Mouse (Mus musculus): ENCODE data around the gene Insig1. TPM values are rescaled to one million over a fixed set of nuclear protein-coding genes. Genes with fewer than 3 reads are reported as not detected.
A peak's percentile ranks its signal among the peaks of the same experiment; 100 is the strongest.

Insig1 gene
- 34.3 and 37.8 TPM in 2 replicates for polyA plus RNA-seq (2016; fragmentation: Nextera tagmentation; extraction: Ambion mirVana)

DNA sequence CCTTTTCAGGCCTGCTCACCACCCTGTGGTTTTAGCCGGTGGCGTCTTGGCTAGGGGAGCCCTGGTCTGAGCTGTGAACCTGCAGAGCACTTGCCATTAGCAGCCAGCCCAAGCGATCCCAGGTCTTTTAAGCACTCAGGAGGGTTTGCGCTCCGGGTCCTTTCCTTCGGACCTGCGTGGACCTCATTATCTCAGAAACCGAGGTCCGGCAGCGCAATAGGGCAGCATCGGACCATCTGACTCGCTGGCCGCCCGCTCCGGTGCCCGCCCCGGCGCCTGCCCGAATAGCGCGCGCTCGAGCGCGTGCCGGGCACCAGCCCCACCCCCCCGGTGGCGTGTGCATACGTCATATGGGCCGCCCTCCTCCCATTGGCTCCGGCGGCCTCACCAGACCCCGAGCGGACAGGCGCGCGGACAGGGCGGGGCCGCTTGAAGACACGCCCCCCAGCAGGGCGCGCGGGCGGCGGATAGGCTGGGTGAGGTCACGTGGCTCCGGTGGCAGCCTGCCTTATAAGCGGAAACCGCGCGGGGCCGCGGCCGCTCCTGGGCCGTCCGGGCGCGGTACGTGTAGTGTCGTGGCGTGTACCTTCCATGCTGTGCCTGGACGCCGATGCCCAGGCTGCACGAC lies at the start of gene Insig1:
TSS of gene Insig1 (plus strand) at position 536 of the 628 bp plus-strand sequence.
- H3K4me3 ChIP-seq, result peak within 1 kb of the TSS; percentile 90
- H3K9ac ChIP-seq, result peak within 1 kb of the TSS; percentile 89
- no peaks in the 10 kb centered on the region for H3K9me3 ChIP-seq (replicated peaks)
- H3K27ac ChIP-seq (ENCODE audit: poor library complexity, severe bottlenecking), result peak within 1 kb of the TSS; percentile 96
- no peaks in the 10 kb centered on the region for H3K27me3 ChIP-seq (replicated peaks)
- H3K4me1 ChIP-seq (replicated peaks), result peaks cover 35% of the 10 kb centered on the region
- H3K36me3 ChIP-seq, result peaks cover 28% of the 10 kb centered on the region
- WGBS, result under 1% methylated on average over 64 of the region's 64 CpGs
- peak; percentile 98 for ATAC-seq (ENCODE audit: insufficient number of reproducible peaks, low FRiP score)
- H3K4me2 ChIP-seq, result peak within 1 kb of the TSS; percentile 83

- WGBS, result 26% methylated on average over 2 of the region's 2 CpGs
These were observed 47.7 kb upstream of the Insig1 start for GRCm38 (mm10) chr5:28023452-28023851.

GRCm38 (mm10) chr5:28031577-28032236 lies 39.5 kb upstream of the Insig1 start:
- no peak for ATAC-seq (ENCODE audit: insufficient number of reproducible peaks, low FRiP score)
- Histone ChIP-seq H3K9ac (no peak overlapping the region), H3K4me1 (replicated peaks) (peaks cover 3% of the 10 kb centered on the region), H3K27ac (ENCODE audit: poor library complexity, severe bottlenecking) (no peak overlapping the region), H3K4me3 (no peak overlapping the region), H3K9me3 (replicated peaks) (no peaks in the 10 kb centered on the region), H3K36me3 (no peaks in the 10 kb centered on the region), H3K27me3 (replicated peaks) (0 out of 2 replicates have a peak, but pooled peaks cover 7% of the 10 kb centered on the region), H3K4me2 (no peak overlapping the region)
- WGBS, result 79% methylated on average over 3 of the region's 3 CpGs

More at GRCm38 (mm10) chr5:28023452-28023851, 47.7 kb upstream of the Insig1 start:
- no peak overlapping the region for H3K4me3 ChIP-seq
- no peak overlapping the region for H3K27ac ChIP-seq (ENCODE audit: poor library complexity, severe bottlenecking)
- no peak overlapping the region for H3K9ac ChIP-seq
- no peaks in the 10 kb centered on the region for H3K9me3 ChIP-seq (replicated peaks)
- no peaks in the 10 kb centered on the region for H3K36me3 ChIP-seq
- no peak overlapping the region for H3K4me2 ChIP-seq
- H3K4me1 ChIP-seq (replicated peaks), result no peaks in the 10 kb centered on the region
- no peak for ATAC-seq (ENCODE audit: insufficient number of reproducible peaks, low FRiP score)
- no peaks in the 10 kb centered on the region for H3K27me3 ChIP-seq (replicated peaks)

DNA sequence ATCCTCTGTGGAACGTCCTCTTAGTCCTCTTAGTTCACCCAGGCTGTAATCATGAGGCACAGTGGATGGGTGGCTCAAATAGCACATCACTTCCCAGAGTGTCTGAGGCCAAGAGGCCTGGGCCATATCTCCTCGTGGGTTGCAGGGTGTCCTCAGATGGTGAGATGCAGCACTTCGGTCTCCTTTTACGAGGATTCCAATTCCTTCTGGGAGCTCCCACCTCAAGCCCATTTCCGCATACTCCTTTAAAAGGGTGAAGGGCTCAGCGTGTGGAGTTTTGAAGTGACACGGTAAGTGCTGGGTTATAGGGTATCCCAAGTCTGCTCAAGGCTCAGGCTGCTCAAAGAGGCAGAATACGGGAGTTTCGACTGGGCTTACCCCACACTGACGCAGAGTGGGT lies 38.3 kb upstream of the Insig1 start:
- H3K27ac ChIP-seq (ENCODE audit: poor library complexity, severe bottlenecking), result no peak overlapping the region
- no peaks in the 10 kb centered on the region for H3K36me3 ChIP-seq
- peaks cover 15% of the 10 kb centered on the region for H3K4me1 ChIP-seq (replicated peaks)
- H3K27me3 ChIP-seq (replicated peaks), result 0 out of 2 replicates have a peak, but pooled peaks cover 7% of the 10 kb centered on the region
- ATAC-seq (ENCODE audit: insufficient number of reproducible peaks, low FRiP score), result no peak
- no peak overlapping the region for H3K9ac ChIP-seq
- H3K9me3 ChIP-seq (replicated peaks), result no peaks in the 10 kb centered on the region
- H3K4me2 ChIP-seq, result no peak overlapping the region
- H3K4me3 ChIP-seq, result no peak overlapping the region
- WGBS, result 73% methylated on average over 10 of the region's 10 CpGs

DNA sequence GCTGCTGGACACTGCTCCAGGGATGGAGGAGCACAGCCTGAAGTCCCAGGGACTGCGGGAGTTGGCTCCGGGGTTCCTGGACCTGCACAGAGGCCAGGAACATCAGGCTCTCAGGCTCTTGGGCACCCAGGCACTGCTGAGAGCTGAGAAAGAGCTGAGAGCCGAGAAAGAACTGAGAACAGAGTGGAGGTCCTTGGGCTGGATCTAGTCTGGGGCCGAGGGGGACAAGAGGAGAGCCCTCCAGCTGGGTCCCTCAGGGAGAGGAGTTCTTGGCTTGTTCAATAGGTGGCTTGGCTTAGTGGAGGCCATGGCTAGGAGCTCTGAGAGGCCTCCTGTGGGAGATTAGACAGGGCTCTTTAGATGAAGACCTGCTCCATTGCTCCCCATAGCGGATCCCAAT lies 37.9 kb upstream of the Insig1 start:
- Histone ChIP-seq H3K4me1 (replicated peaks) (peaks cover 19% of the 10 kb centered on the region), H3K27ac (ENCODE audit: poor library complexity, severe bottlenecking) (no peak overlapping the region), H3K36me3 (no peaks in the 10 kb centered on the region), H3K9ac (no peak overlapping the region), H3K27me3 (replicated peaks) (0 out of 2 replicates have a peak, but pooled peaks cover 7% of the 10 kb centered on the region), H3K9me3 (replicated peaks) (no peaks in the 10 kb centered on the region), H3K4me3 (no peak overlapping the region), H3K4me2 (no peak overlapping the region)
- ATAC-seq (ENCODE audit: insufficient number of reproducible peaks, low FRiP score), result no peak
- 75% methylated on average over 5 of the region's 5 CpGs for WGBS

GRCm38 (mm10) chr5:28033826-28034225 lies 37.3 kb upstream of the Insig1 start:
- no peak for ATAC-seq (ENCODE audit: insufficient number of reproducible peaks, low FRiP score)
- H3K27ac ChIP-seq (ENCODE audit: poor library complexity, severe bottlenecking), result no peak overlapping the region
- 76% methylated on average over 5 of the region's 5 CpGs for WGBS
- no peak overlapping the region for H3K9ac ChIP-seq
- H3K4me2 ChIP-seq, result no peak overlapping the region
- no peaks in the 10 kb centered on the region for H3K9me3 ChIP-seq (replicated peaks)
- H3K27me3 ChIP-seq (replicated peaks), result 0 out of 2 replicates have a peak, but pooled peaks cover 7% of the 10 kb centered on the region
- H3K4me3 ChIP-seq, result no peak overlapping the region
- H3K36me3 ChIP-seq, result no peaks in the 10 kb centered on the region
- H3K4me1 ChIP-seq (replicated peaks), result peaks cover 23% of the 10 kb centered on the region

- no peak overlapping the region for H3K4me3 ChIP-seq
- no peak overlapping the region for H3K4me2 ChIP-seq
- WGBS, result 78% methylated on average over 1 of the region's 1 CpGs
These were observed 35.2 kb upstream of the Insig1 start for GRCm38 (mm10) chr5:28036011-28036410.

GRCm38 (mm10) chr5:28036518-28036917 lies 34.6 kb upstream of the Insig1 start:
- peak overlapping the region; percentile 72 for H3K27ac ChIP-seq (ENCODE audit: poor library complexity, severe bottlenecking)
- peaks cover 23% of the 10 kb centered on the region for H3K4me1 ChIP-seq (replicated peaks)
- H3K4me3 ChIP-seq, result no peak overlapping the region
- H3K9me3 ChIP-seq (replicated peaks), result no peaks in the 10 kb centered on the region
- H3K36me3 ChIP-seq, result no peaks in the 10 kb centered on the region
- 0 out of 2 replicates have a peak overlapping the region, but pooled peaks have one; percentile 14 for H3K4me2 ChIP-seq
- no peak overlapping the region for H3K9ac ChIP-seq
- no peak for ATAC-seq (ENCODE audit: insufficient number of reproducible peaks, low FRiP score)
- 96% methylated on average over 1 of the region's 1 CpGs for WGBS
- H3K27me3 ChIP-seq (replicated peaks), result 0 out of 2 replicates have a peak, but pooled peaks cover 7% of the 10 kb centered on the region

More at GRCm38 (mm10) chr5:28036011-28036410, 35.2 kb upstream of the Insig1 start:
- Histone ChIP-seq H3K27me3 (replicated peaks) (0 out of 2 replicates have a peak, but pooled peaks cover 7% of the 10 kb centered on the region), H3K36me3 (no peaks in the 10 kb centered on the region), H3K27ac (ENCODE audit: poor library complexity, severe bottlenecking) (no peak overlapping the region), H3K9me3 (replicated peaks) (no peaks in the 10 kb centered on the region), H3K4me1 (replicated peaks) (peaks cover 23% of the 10 kb centered on the region), H3K9ac (no peak overlapping the region)
- ATAC-seq (ENCODE audit: insufficient number of reproducible peaks, low FRiP score), result no peak

GRCm38 (mm10) chr5:28037172-28037591 lies 34.0 kb upstream of the Insig1 start:
- peak overlapping the region; percentile 72 for H3K27ac ChIP-seq (ENCODE audit: poor library complexity, severe bottlenecking)
- 0 out of 2 replicates have a peak, but pooled peaks cover 7% of the 10 kb centered on the region for H3K27me3 ChIP-seq (replicated peaks)
- H3K36me3 ChIP-seq, result no peaks in the 10 kb centered on the region
- 3% methylated on average over 3 of the region's 3 CpGs for WGBS
- H3K4me3 ChIP-seq, result no peak overlapping the region
- peaks cover 23% of the 10 kb centered on the region for H3K4me1 ChIP-seq (replicated peaks)
- peak overlapping the region; percentile 14; the same call in 1 of the 2 replicates for H3K4me2 ChIP-seq
- H3K9me3 ChIP-seq (replicated peaks), result no peaks in the 10 kb centered on the region
- peak; percentile 82 for ATAC-seq (ENCODE audit: insufficient number of reproducible peaks, low FRiP score)
- no peak overlapping the region for H3K9ac ChIP-seq

- no peak for ATAC-seq (ENCODE audit: insufficient number of reproducible peaks, low FRiP score)
- Histone ChIP-seq H3K4me3 (no peak overlapping the region), H3K9me3 (replicated peaks) (no peaks in the 10 kb centered on the region), H3K36me3 (no peaks in the 10 kb centered on the region), H3K4me1 (replicated peaks) (peaks cover 24% of the 10 kb centered on the region), H3K4me2 (peak overlapping the region; percentile 17; the same call in 1 of the 2 replicates), H3K27ac (ENCODE audit: poor library complexity, severe bottlenecking) (peak overlapping the region; percentile 72), H3K27me3 (replicated peaks) (0 out of 2 replicates have a peak, but pooled peaks cover 7% of the 10 kb centered on the region), H3K9ac (no peak overlapping the region; the same call in 1 of the 2 replicates)
- 39% methylated on average over 5 of the region's 5 CpGs for WGBS
These were observed 33.5 kb upstream of the Insig1 start for GRCm38 (mm10) chr5:28037639-28038038.

DNA sequence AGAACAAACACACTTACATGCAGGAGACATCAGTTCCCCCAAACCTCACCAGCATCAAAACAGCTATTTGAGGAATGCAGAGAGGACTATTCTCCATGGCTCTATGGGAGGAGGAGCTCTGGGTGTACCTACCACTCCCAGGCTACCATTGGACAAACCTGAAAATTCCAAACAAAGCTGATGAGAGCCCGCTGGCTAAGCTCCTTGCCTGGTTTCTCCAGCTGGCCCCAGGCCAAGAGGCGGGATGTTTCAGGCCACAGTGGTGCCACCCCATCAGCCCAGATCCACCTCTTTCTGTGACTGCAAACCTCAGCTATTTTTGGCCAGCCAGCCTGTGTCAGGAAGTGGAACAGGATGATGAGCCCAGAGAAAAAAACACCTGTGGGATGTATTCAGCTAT lies 33.0 kb upstream of the Insig1 start:
- Histone ChIP-seq H3K9me3 (replicated peaks) (no peaks in the 10 kb centered on the region), H3K4me3 (no peak overlapping the region), H3K27ac (ENCODE audit: poor library complexity, severe bottlenecking) (peak overlapping the region; percentile 72; the same call in 1 of the 2 replicates), H3K4me1 (replicated peaks) (peaks cover 27% of the 10 kb centered on the region), H3K4me2 (peak overlapping the region; percentile 17; the same call in 1 of the 2 replicates), H3K27me3 (replicated peaks) (0 out of 2 replicates have a peak, but pooled peaks cover 3% of the 10 kb centered on the region), H3K36me3 (no peaks in the 10 kb centered on the region), H3K9ac (no peak overlapping the region)
- WGBS, result 12% methylated on average over 2 of the region's 2 CpGs
- ATAC-seq (ENCODE audit: insufficient number of reproducible peaks, low FRiP score), result peak; percentile 75
